Mouse (Mus musculus) MEL (cell line): ENCODE measurements at regions not wholly inside any gene's neighbourhood (a gene's known extent, or its start where the extent isn't known, plus 50 kb on each side); places are given as distances from the start of the nearest gene placed in this dataset.

Experiments used
- DNase-seq: peaks from one replicate; pipeline ENCODE4 v3.0.0; 2011; ENCODE audit warnings: low read depth, low spot score
- H3K27ac ChIP-seq: 2 replicates; pipeline ENCODE4 v1.5.1; 2012; ENCODE audit warnings: low read depth, mild to moderate bottlenecking, control low read depth, low read length, moderate library complexity; ENCODE audit not compliant: control insufficient read depth
- H3K27me3 ChIP-seq, 2 experiments: fragments of 150-350 bp in 1 of 2; sonication (generic) in 1 of 2; 2 replicates each; pipeline ENCODE4 v1.6.1; 2012; ENCODE audit warnings: low read length in 2 of 2, mild to moderate bottlenecking in 2 of 2, improper control_type of control experiment in 1 of 2, moderate library complexity in 1 of 2; ENCODE audit not compliant: insufficient read depth in 2 of 2, control insufficient read depth in 1 of 2
- H3K36me3 ChIP-seq, 2 experiments: 2 replicates each; pipeline ENCODE4 v1.6.1; 2012 to 2014; ENCODE audit warnings: low read length in 2 of 2, improper control_type of control experiment in 1 of 2, inconsistent platforms in 1 of 2, mild to moderate bottlenecking in 1 of 2; ENCODE audit not compliant: insufficient read depth in 2 of 2, control insufficient read depth in 1 of 2
- H3K4me1 ChIP-seq, 2 experiments: fragments of 150-350 bp in 1 of 2; sonication (generic) in 1 of 2; 2 replicates each; pipeline ENCODE4 v1.6.1; 2012; ENCODE audit warnings: low read length in 2 of 2, improper control_type of control experiment in 1 of 2, mild to moderate bottlenecking in 1 of 2; ENCODE audit not compliant: insufficient read depth in 2 of 2, control insufficient read depth in 1 of 2
- H3K4me3 ChIP-seq, 2 experiments: fragments of 150-350 bp in 1 of 2; sonication (generic) in 1 of 2; 2 replicates each; pipeline ENCODE4 v1.5.1; 2012; ENCODE audit warnings: low read depth in 2 of 2, low read length in 2 of 2, mild to moderate bottlenecking in 2 of 2, moderate library complexity in 2 of 2, control low read depth in 1 of 2, improper control_type of control experiment in 1 of 2; ENCODE audit not compliant: control insufficient read depth in 1 of 2, insufficient read depth in 1 of 2
- H3K79me2 ChIP-seq: 2 replicates; pipeline ENCODE4 v1.6.1; 2012; ENCODE audit warnings: mild to moderate bottlenecking, low read length, moderate library complexity; ENCODE audit not compliant: control insufficient read depth, poor library complexity, insufficient read depth
- H3K9ac ChIP-seq: 2 replicates; pipeline ENCODE4 v1.6.1; 2012; ENCODE audit warnings: low read depth, mild to moderate bottlenecking, control low read depth, low read length, moderate library complexity; ENCODE audit not compliant: control insufficient read depth, poor library complexity, severe bottlenecking
- H3K9me3 ChIP-seq: fragments of 150-350 bp; sonication (generic); replicated peaks from 2 replicates; pipeline ENCODE4 v1.6.1; 2012; ENCODE audit warnings: mild to moderate bottlenecking, low read length, improper control_type of control experiment, moderate library complexity; ENCODE audit not compliant: insufficient read depth
- BHLHE40 ChIP-seq: IDR thresholded peaks from 2 replicates; pipeline ENCODE4 v1.6.1; 2012; ENCODE audit warnings: low read depth, mild to moderate bottlenecking, inconsistent platforms, low read length, improper control_type of control experiment, borderline replicate concordance
- CHD1 ChIP-seq: IDR thresholded peaks from 2 replicates; pipeline ENCODE4 v1.6.1; 2012; ENCODE audit warnings: low read depth, mild to moderate bottlenecking, inconsistent platforms, low read length, improper control_type of control experiment
- CHD2 ChIP-seq: IDR thresholded peaks from 2 replicates; pipeline ENCODE4 v1.6.1; 2011; ENCODE audit warnings: low read length, improper control_type of control experiment
- E2F4 ChIP-seq: IDR thresholded peaks from 2 replicates; pipeline ENCODE4 v1.6.1; 2011; ENCODE audit warnings: low read depth, low read length, improper control_type of control experiment, borderline replicate concordance
- EP300 ChIP-seq, 2 experiments: IDR thresholded peaks; 2 replicates each; pipeline ENCODE4 v1.6.1; 2011; ENCODE audit warnings: improper control_type of control experiment in 2 of 2, low read length in 2 of 2, low read depth in 1 of 2, mild to moderate bottlenecking in 1 of 2
- ETS1 ChIP-seq: IDR thresholded peaks from 2 replicates; pipeline ENCODE4 v1.6.1; 2012; ENCODE audit warnings: low read depth, mild to moderate bottlenecking, inconsistent platforms, low read length, improper control_type of control experiment, moderate library complexity
- GATA1 ChIP-seq: IDR thresholded peaks from 2 replicates; pipeline ENCODE4 v1.6.1; 2011; ENCODE audit warnings: low read depth, low read length, improper control_type of control experiment
- HCFC1 ChIP-seq: IDR thresholded peaks from 2 replicates; pipeline ENCODE4 v1.6.1; 2012; ENCODE audit warnings: low read depth, mild to moderate bottlenecking, inconsistent platforms, low read length, improper control_type of control experiment, moderate library complexity
- JUND ChIP-seq: IDR thresholded peaks from 2 replicates; pipeline ENCODE4 v1.6.1; 2011; ENCODE audit warnings: low read depth, mild to moderate bottlenecking, improper control_type of control experiment, low read length
- MAX ChIP-seq: IDR thresholded peaks from 2 replicates; pipeline ENCODE4 v1.6.1; 2011; ENCODE audit warnings: low read length, improper control_type of control experiment
- MAZ ChIP-seq: IDR thresholded peaks from 2 replicates; pipeline ENCODE4 v1.6.1; 2012; ENCODE audit warnings: low read depth, mild to moderate bottlenecking, inconsistent platforms, low read length, improper control_type of control experiment
- NRF1 ChIP-seq: IDR thresholded peaks from 2 replicates; pipeline ENCODE4 v1.6.1; 2014; ENCODE audit warnings: low read depth, mild to moderate bottlenecking, inconsistent platforms, low read length, improper control_type of control experiment, moderate library complexity; ENCODE audit not compliant: poor library complexity, insufficient read depth, severe bottlenecking
- RCOR1 ChIP-seq: IDR thresholded peaks from 2 replicates; pipeline ENCODE4 v1.6.1; 2012; ENCODE audit warnings: low read depth, mild to moderate bottlenecking, inconsistent platforms, low read length, improper control_type of control experiment
- SMC3 ChIP-seq: IDR thresholded peaks from 2 replicates; pipeline ENCODE4 v1.6.1; 2011; ENCODE audit warnings: low read depth, low read length, improper control_type of control experiment
- UBTF ChIP-seq: IDR thresholded peaks from 2 replicates; pipeline ENCODE4 v1.6.1; 2012; ENCODE audit warnings: low read depth, mild to moderate bottlenecking, inconsistent platforms, low read length, improper control_type of control experiment, moderate library complexity, borderline replicate concordance; ENCODE audit not compliant: insufficient read depth
- ZC3H11A ChIP-seq: IDR thresholded peaks from 2 replicates; pipeline ENCODE4 v1.6.1; 2012; ENCODE audit warnings: low read depth, mild to moderate bottlenecking, inconsistent platforms, low read length, improper control_type of control experiment
- ZKSCAN1 ChIP-seq: IDR thresholded peaks from 2 replicates; pipeline ENCODE4 v1.6.1; 2012; ENCODE audit warnings: low read depth, mild to moderate bottlenecking, inconsistent platforms, low read length, improper control_type of control experiment, moderate library complexity
- ZMIZ1 ChIP-seq: IDR thresholded peaks from 2 replicates; pipeline ENCODE4 v1.6.1; 2012; ENCODE audit warnings: low read depth, mild to moderate bottlenecking, inconsistent platforms, low read length, improper control_type of control experiment, moderate library complexity

GRCm38 (mm10) chr14:47990716-47991115 lies 129.9 kb upstream of the Peli2 start:
- no peaks in the 10 kb centered on the region for H3K27me3 ChIP-seq
- DNase-seq: no peak
- H3K9me3 ChIP-seq: no peaks in the 10 kb centered on the region
- H3K27ac ChIP-seq: no peak overlapping the region
- no peaks in the 10 kb centered on the region for H3K4me1 ChIP-seq
- no peak overlapping the region for H3K4me3 ChIP-seq
- no peaks in the 10 kb centered on the region for H3K36me3 ChIP-seq
- no peaks in the 10 kb centered on the region for H3K79me2 ChIP-seq
- H3K9ac ChIP-seq: no peak overlapping the region
- TF ChIP-seq MAX (no peak), SMC3 (no peak), HCFC1 (no peak), CHD1 (no peak), NRF1 (no peak), JUND (no peak), ZC3H11A (no peak), UBTF (no peak), ZMIZ1 (no peak), EP300 (IDR thresholded peaks at IDR 0.05; ENCODE audit: low read depth in 1 of 2, low read length in 2 of 2) (no peak), MAZ (no peak), RCOR1 (no peak), E2F4 (no peak)

- Histone ChIP-seq H3K9ac (no peak overlapping the region), H3K79me2 (no peaks in the 10 kb centered on the region), H3K4me3 (no peak overlapping the region), H3K27ac (no peak overlapping the region), H3K27me3 (no peaks in the 10 kb centered on the region), H3K9me3 (no peaks in the 10 kb centered on the region), H3K4me1 (no peaks in the 10 kb centered on the region), H3K36me3 (no peaks in the 10 kb centered on the region)
- no peak for DNase-seq
- no peak for TF ChIP-seq ZC3H11A
- no peak for TF ChIP-seq ETS1
- TF ChIP-seq CHD2: no peak
- TF ChIP-seq ZKSCAN1: no peak
- TF ChIP-seq GATA1: no peak
- TF ChIP-seq BHLHE40: no peak
These were observed 129.1 kb upstream of the Peli2 start for GRCm38 (mm10) chr14:47991546-47991945.
